ENCODE assay signal across 7 mouse cellular contexts in the genomic region with DNA sequence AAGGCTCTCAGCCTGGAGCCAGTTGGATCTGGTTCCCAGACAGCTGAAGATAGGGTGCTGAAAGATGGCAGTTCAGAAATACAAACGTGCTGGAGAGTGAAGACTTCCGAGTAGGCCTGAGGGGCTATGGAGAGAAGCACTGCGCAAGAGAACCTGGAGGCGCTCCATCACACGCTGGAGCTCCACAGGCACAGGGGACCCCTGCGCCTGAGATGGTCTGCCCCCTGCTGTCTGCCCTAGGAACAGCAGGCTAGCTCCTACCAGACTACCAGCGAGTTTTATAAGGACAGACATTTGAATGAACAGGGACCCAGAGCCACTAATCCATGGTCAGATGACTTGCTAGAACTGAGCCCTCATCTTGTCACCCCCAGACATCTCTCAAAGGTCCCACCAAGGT. TPM values are rescaled to one million over a fixed set of nuclear protein-coding genes. Genes with fewer than 3 reads are reported as not detected.
DNase-seq lines count a peak whose midpoint lies in the region; ATAC-seq and TF ChIP-seq lines count a peak whose summit lies in the region.

No protein-coding gene starts in this region.

- H3K4me2 ChIP-seq in intestine, postnatal 0 days (replicated peaks; ENCODE audit: low read depth): no peak overlapping the region
- no peak overlapping the region for H3K4me2 ChIP-seq in midbrain, embryonic 12.5 days (replicated peaks)

- intact Hi-C loops in left cerebral cortex, postnatal 25 days (cut with DNase I): loop anchor here (1.0 to 10.0 kb wide), 2 partner anchors 89 to 643 kb away; a partner anchor contains a TSS

- DNase-seq in adrenal gland, adult 2 months: peak; percentile 88
- peak; percentile 81 for DNase-seq in embryo, embryonic 11 days
- peak; percentile 78 to 85 for DNase-seq in gastrocnemius, postnatal 4 days (ENCODE audit: low spot score in 2 of 2)
- DNase-seq in left cerebral cortex, postnatal 25 days (ENCODE audit: low spot score in 2 of 2): peak; percentile 77 to 81
- DNase-seq in skeletal muscle tissue, adult 2 months (ENCODE audit: low read depth, low spot score): peak; percentile 79

- no peak overlapping the region for H3K27ac ChIP-seq in intestine, postnatal 0 days (ENCODE audit: low read depth, low read length)
- no peak overlapping the region for H3K27ac ChIP-seq in midbrain, embryonic 12.5 days (replicated peaks)

- peaks cover 17% of the 10 kb centered on the region for H3K36me3 ChIP-seq in intestine, postnatal 0 days (ENCODE audit: control insufficient read depth, insufficient read depth)
- H3K36me3 ChIP-seq in midbrain, embryonic 12.5 days: peaks cover 18% of the 10 kb centered on the region

- no peak overlapping the region for H3K4me3 ChIP-seq in intestine, postnatal 0 days (ENCODE audit: low read depth, low read length)
- no peak overlapping the region for H3K4me3 ChIP-seq in midbrain, embryonic 12.5 days

- ATAC-seq in intestine, postnatal 0 days: 0 out of 2 replicates have a peak, but pooled peaks have one; percentile 28
- ATAC-seq in midbrain, embryonic 12.5 days (ENCODE audit: low FRiP score, low read depth): peak; percentile 67

- no peak overlapping the region for H3K9ac ChIP-seq in intestine, postnatal 0 days (ENCODE audit: low read depth, low read length)
- H3K9ac ChIP-seq in midbrain, embryonic 12.5 days (replicated peaks): no peak overlapping the region

- H3K9me3 ChIP-seq in intestine, postnatal 0 days (ENCODE audit: control insufficient read depth): no peaks in the 10 kb centered on the region
- H3K9me3 ChIP-seq in midbrain, embryonic 12.5 days: no peaks in the 10 kb centered on the region

- no peaks in the 10 kb centered on the region for H3K27me3 ChIP-seq in intestine, postnatal 0 days (replicated peaks; ENCODE audit: control insufficient read depth, insufficient read depth, low read length)
- H3K27me3 ChIP-seq in midbrain, embryonic 12.5 days: no peaks in the 10 kb centered on the region

- H3K4me1 ChIP-seq in intestine, postnatal 0 days (replicated peaks; ENCODE audit: control insufficient read depth, insufficient read depth, low read length): no peaks in the 10 kb centered on the region
- H3K4me1 ChIP-seq in midbrain, embryonic 12.5 days: peaks cover 17% of the 10 kb centered on the region

- 8% methylated on average over 7 of the region's 7 CpGs for WGBS in intestine, postnatal 0 days
- WGBS in midbrain, embryonic 12.5 days: 4% methylated on average over 7 of the region's 7 CpGs

- peak; percentile 98 for TF ChIP-seq CTCF in intestine, postnatal 0 days (IDR thresholded peaks at IDR 0.05; ENCODE audit: low read depth)

RNA-seq across cellular contexts. Expression of a gene that starts 35.0 kb away (rescaled TPM):
- total RNA-seq in adrenal gland, adult 2 months (2021): 1 to 10 TPM in 1 of 2 experiments, under 1 TPM in 1; 0.97 to 3.0 TPM
- 0.07 and 0.13 TPM in 2 replicates for polyA plus RNA-seq in adrenal gland, adult 2 months (2012; rRNA removed)
- total RNA-seq in gastrocnemius, postnatal 4 days (2021): 1 to 10 TPM; 1.8 to 2.1 TPM
- polyA plus RNA-seq in intestine, postnatal 0 days (2015; fragmentation: Nextera tagmentation; extraction: Ambion mirVana): 0.17 and 0.38 TPM in 2 replicates
- 1 to 10 TPM in 1 of 2 experiments, under 1 TPM in 1; 0.66 to 2.4 TPM for total RNA-seq in left cerebral cortex, postnatal 25 days (2021)
- 0.69 and 0.80 TPM in 2 replicates for polyA plus RNA-seq in midbrain, embryonic 12.5 days (2016; fragmentation: Nextera tagmentation; extraction: Ambion mirVana)
